Mouse (Mus musculus) limb, embryonic 14.5 days (tissue): ENCODE data around the gene Trpm4. TPM values are rescaled to one million over a fixed set of nuclear protein-coding genes. Genes with fewer than 3 reads are reported as not detected.

Experiments
- ATAC-seq: fragments of 200-750 bp; cut with Nextera tagmentation; 2 replicates; pipeline ENCODE4 v1.8.0; 2017; ENCODE audit warnings: low read depth, moderate number of reproducible peaks, moderate TSS enrichment; ENCODE audit not compliant: low FRiP score
- DNase-seq: peaks from one replicate; pipeline ENCODE4 v3.0.0-alpha.2; 2015; ENCODE audit warnings: low spot score
- H3K27ac ChIP-seq: fragments of 300-500 bp; sonication (generic); replicated peaks from 2 replicates; pipeline ENCODE4 v1.5.1; 2014; ENCODE audit warnings: low read depth, mild to moderate bottlenecking, low read length, moderate library complexity, mixed read lengths
- H3K27me3 ChIP-seq: fragments of 300-500 bp; sonication (generic); 2 replicates; pipeline ENCODE4 v1.6.1; 2014; ENCODE audit warnings: low read length, mixed read lengths; ENCODE audit not compliant: control insufficient read depth, insufficient read depth
- H3K36me3 ChIP-seq: fragments of 300-500 bp; sonication (generic); 2 replicates; pipeline ENCODE4 v1.6.1; 2014; ENCODE audit warnings: mild to moderate bottlenecking, low read length, moderate library complexity, mixed read lengths; ENCODE audit not compliant: control insufficient read depth, insufficient read depth
- H3K4me1 ChIP-seq: fragments of 300-500 bp; sonication (generic); 2 replicates; pipeline ENCODE4 v1.6.1; 2014; ENCODE audit warnings: antibody characterized with exemption, low read length, mixed read lengths; ENCODE audit not compliant: control insufficient read depth, insufficient read depth
- H3K4me2 ChIP-seq: fragments of 300-500 bp; sonication (generic); replicated peaks from 2 replicates; pipeline ENCODE4 v1.6.1; 2014; ENCODE audit warnings: low read depth, mild to moderate bottlenecking, low read length, moderate library complexity; ENCODE audit not compliant: severe bottlenecking
- H3K4me3 ChIP-seq: fragments of 300-500 bp; sonication (generic); replicated peaks from 2 replicates; pipeline ENCODE4 v1.5.1; 2014; ENCODE audit warnings: low read length
- H3K9ac ChIP-seq: fragments of 300-500 bp; sonication (generic); 2 replicates; pipeline ENCODE4 v1.6.1; 2014; ENCODE audit warnings: mild to moderate bottlenecking, low read depth, low read length, moderate library complexity; ENCODE audit not compliant: severe bottlenecking
- H3K9me3 ChIP-seq: fragments of 300-500 bp; sonication (generic); 2 replicates; pipeline ENCODE4 v1.6.1; 2016; ENCODE audit warnings: low read length; ENCODE audit not compliant: control insufficient read depth
- POLR2A ChIP-seq: fragments of 200-500 bp; IDR thresholded peaks from 2 replicates; pipeline ENCODE4 v1.8.0; 2012; ENCODE audit warnings: inconsistent platforms, mild to moderate bottlenecking, moderate library complexity, borderline replicate concordance; ENCODE audit not compliant: insufficient read depth, insufficient read length; ENCODE audit errors: extremely low read depth
- WGBS: fragments of 180-500 bp; shearing (Covaris S2); extraction: QIAGEN DNeasy Blood & Tissue Kit; methylation state at CpG from one replicate; pipeline ENCODE4 v1.1.7; 2014; 5-methylcytosine and 5-hydroxymethylcytosine counted together
- polyA plus RNA-seq, 2 experiments: library from polyadenylated mRNA; depleted of rRNA in 1 of 2; stranded (reverse) in 1 of 2; unstranded in 1 of 2; fragments of >200 nt; fragmentation: Nextera tagmentation in 1 of 2; extraction: Ambion mirVana in 1 of 2; gene quantifications; 2 replicates each; pipeline versions ENCODE4 v1.2.1 to v1.2.3; 2012 to 2014

The Trpm4 gene
- polyA plus RNA-seq (2012; rRNA removed) (42.6 and 46.1 TPM in 2 replicates), polyA plus RNA-seq (2014; fragmentation: Nextera tagmentation; extraction: Ambion mirVana) (15.8 TPM in 2 replicates)

DNA sequence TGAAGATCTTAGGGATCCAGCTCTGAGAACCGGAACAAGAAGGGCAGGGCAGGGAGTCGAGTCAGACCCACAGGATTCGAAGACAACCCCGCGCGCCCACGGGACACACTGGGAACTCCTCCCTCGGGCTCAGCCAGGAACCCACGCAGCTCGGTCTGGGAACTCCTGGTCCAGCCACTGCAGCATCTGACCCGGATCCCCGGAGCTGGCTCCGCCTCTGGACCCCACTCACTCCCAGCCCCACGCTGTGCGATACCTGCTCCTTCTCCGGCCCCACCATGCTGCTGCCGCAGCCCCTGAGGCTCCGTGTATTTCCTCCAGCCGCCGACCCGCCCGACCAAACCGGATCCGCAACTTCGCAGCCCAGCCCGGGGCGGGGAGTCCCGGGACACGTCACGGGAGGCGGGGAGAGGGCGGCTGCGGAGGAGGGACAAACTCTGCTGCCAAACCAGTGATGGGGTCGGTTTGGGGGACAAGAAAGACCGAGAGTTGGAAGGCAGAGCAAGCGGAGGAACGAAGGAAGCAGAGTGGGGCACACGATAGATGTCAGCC is at the start of gene Trpm4:
Trpm4 (minus strand) TSS at position 350 of the 552 bp plus-strand sequence.
- peak; percentile 76; the same call in 1 of the 2 replicates for TF ChIP-seq POLR2A
- DNase-seq (peak; percentile 88), ATAC-seq (peak; percentile 84)
- Histone ChIP-seq H3K36me3 (no peaks in the 10 kb centered on the region), H3K27me3 (no peaks in the 10 kb centered on the region), H3K4me2 (peak within 1 kb of the TSS; percentile 86), H3K9me3 (no peaks in the 10 kb centered on the region), H3K27ac (peak within 1 kb of the TSS; percentile 79), H3K4me3 (peak within 1 kb of the TSS; percentile 77), H3K4me1 (peaks cover 30% of the 10 kb centered on the region), H3K9ac (peak within 1 kb of the TSS; percentile 70)
- WGBS: 3% methylated on average over 35 of the region's 38 CpGs

DNA sequence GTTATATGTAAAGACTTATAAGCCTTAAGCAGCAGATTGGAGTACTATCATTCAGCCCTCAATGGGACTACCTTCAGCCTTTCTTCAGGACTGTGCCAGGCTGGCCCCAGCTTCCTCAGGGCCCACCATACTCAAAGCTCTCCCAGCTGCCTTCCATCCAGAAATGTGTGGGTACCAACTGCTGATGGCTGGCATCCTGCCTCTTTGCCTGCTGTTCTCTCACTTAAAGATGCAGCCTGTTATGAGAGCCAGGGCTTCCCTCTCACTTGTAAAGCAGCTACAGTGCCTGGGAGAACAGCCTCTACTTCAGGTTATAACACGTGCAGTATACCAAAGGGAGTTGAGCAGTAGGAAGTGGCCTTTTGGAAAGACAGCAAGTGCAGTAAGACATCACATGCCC is 42.5 kb upstream of the Trpm4 start:
- Histone ChIP-seq H3K4me1 (no peaks in the 10 kb centered on the region), H3K27me3 (no peaks in the 10 kb centered on the region), H3K36me3 (peaks cover 85% of the 10 kb centered on the region), H3K4me2 (no peak overlapping the region), H3K27ac (no peak overlapping the region), H3K9ac (no peak overlapping the region), H3K9me3 (no peaks in the 10 kb centered on the region), H3K4me3 (no peak overlapping the region)
- WGBS: 90% methylated on average over 1 of the region's 1 CpGs
- no peak for TF ChIP-seq POLR2A
- no peak for DNase-seq
- no peak for ATAC-seq

DNA sequence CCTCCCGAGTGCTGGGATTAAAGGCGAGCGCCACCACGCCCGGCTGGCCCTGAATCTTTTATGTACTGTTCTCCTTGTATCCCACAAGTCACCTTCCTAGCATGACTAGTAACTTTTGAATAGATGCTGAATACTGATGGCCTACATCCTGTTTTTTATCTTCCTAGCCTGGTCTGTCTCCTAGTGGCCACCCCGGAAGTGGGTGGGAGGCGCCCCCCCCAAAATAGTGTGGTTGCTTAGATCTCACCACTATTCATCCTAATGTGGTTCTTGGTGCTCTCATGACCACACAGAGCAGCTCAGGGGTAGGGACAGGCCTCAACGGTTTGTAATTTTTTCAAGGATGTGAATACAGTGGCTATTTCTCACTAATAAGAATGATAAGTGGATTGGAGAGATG is 41.0 kb upstream of the Trpm4 start:
- H3K9ac ChIP-seq: no peak overlapping the region
- no peak overlapping the region for H3K27ac ChIP-seq
- ATAC-seq (no peak), DNase-seq (no peak)
- H3K4me2 ChIP-seq: no peak overlapping the region
- WGBS: 94% methylated on average over 8 of the region's 8 CpGs
- peaks cover 72% of the 10 kb centered on the region for H3K36me3 ChIP-seq
- H3K9me3 ChIP-seq: no peaks in the 10 kb centered on the region
- peaks cover 5% of the 10 kb centered on the region; the same call in 1 of the 2 replicates for H3K27me3 ChIP-seq
- TF ChIP-seq POLR2A: no peak
- peaks cover 4% of the 10 kb centered on the region; the same call in 1 of the 2 replicates for H3K4me1 ChIP-seq
- no peak overlapping the region for H3K4me3 ChIP-seq

GRCm38 (mm10) chr7:45372371-45372770 is 38.8 kb upstream of the Trpm4 start:
- Histone ChIP-seq H3K9ac (no peak overlapping the region), H3K27me3 (peaks cover 15% of the 10 kb centered on the region), H3K4me3 (no peak overlapping the region), H3K27ac (no peak overlapping the region), H3K36me3 (peaks cover 50% of the 10 kb centered on the region), H3K9me3 (no peaks in the 10 kb centered on the region), H3K4me2 (no peak overlapping the region), H3K4me1 (peaks cover 4% of the 10 kb centered on the region; the same call in 1 of the 2 replicates)
- 93% methylated on average over 5 of the region's 5 CpGs for WGBS
- no peak for TF ChIP-seq POLR2A
- no peak for ATAC-seq
- DNase-seq: no peak

DNA sequence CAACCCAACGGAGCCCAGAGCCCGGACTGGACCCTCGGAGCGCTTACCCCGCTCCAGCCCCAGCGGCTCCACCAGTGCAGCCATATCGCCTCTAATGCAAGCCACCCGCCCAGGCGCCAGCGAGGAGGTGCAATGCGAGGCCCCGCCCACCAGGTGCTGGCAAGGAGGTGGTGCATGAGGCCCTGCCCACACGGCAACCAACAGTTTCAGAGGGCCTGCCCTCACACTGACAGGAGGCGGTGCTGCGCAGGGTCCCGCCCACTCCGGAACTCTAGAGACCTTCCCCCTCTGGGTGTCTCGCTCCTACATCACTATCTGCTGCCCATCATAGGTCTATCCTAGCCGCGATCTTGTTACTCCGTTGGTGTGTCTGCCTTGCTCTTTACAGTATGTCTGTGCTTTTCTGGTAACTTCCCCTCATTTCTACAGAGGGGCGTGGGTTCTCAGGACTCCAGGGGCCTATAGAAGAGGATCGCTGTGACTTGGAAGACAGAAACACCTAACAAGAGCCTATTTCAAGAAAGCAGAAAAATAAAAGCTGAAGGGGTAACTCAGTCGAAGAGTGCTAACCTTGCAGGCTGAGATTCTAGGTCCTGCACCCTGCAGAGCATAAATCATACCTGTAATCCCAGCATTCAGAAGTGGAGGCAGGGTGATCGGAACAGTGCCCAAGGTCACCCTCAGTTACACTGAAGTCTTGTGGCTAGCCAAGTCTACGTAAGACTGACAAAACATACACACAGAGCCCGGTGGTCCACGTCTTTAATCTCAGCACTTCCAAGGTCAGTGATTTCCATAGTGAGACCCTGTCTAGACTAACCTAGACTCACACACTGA is 37.1 kb upstream of the Trpm4 start, which contains the start of gene Lin7b:
Lin7b (minus strand) TSS at position 109 of the 837 bp plus-strand sequence.
- peaks cover 33% of the 10 kb centered on the region for H3K36me3 ChIP-seq
- no peak for TF ChIP-seq POLR2A
- peaks cover 11% of the 10 kb centered on the region for H3K4me1 ChIP-seq
- H3K9ac ChIP-seq: peak within 1 kb of the TSS; percentile 36
- peak; percentile 41 for ATAC-seq
- no peak within 1 kb of the TSS for H3K27ac ChIP-seq
- WGBS: 11% methylated on average over 28 of the region's 28 CpGs
- no peaks in the 10 kb centered on the region for H3K9me3 ChIP-seq
- H3K4me2 ChIP-seq: peak within 1 kb of the TSS; percentile 93
- peak; percentile 80 for DNase-seq
- peaks cover 20% of the 10 kb centered on the region for H3K27me3 ChIP-seq
- peak within 1 kb of the TSS; percentile 52 for H3K4me3 ChIP-seq
